Mouse (Mus musculus) lung, postnatal 25 days (tissue): Measurements from ENCODE around the gene Tmem150c.
A peak's percentile ranks its signal among the peaks of the same experiment; 100 is the strongest.

Experiments used
- DNase-seq: peaks from one replicate; pipeline ENCODE4 v3.0.0; 2022; ENCODE audit warnings: low spot score

Tmem150c gene

GRCm38 (mm10) chr5:100166591-100167491, 7.2 kb upstream of the Tmem150c start:
- peak; percentile 34 for DNase-seq

GRCm38 (mm10) chr5:100163368-100163767, 3.8 kb upstream of the Tmem150c start:
- DNase-seq = no peak

DNA sequence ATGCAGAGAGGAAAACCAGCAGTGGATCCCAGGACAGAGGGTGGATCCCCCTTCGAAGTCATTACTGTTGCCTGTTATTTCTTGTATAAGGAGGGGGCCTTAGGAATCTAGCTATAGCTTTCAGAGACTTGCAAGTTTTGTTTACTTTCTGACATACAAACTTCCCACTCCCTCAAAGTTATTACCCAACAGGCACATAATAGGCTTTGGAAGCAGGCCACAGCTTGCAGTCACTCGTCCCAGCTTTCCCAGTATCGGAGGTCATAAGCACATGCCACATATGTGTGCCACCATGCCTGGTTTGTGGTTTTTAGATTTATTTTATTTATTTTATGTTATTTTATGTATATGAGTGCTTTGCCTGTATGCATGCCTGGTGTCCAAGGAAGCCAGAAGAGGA, 3.2 kb upstream of the Tmem150c start:
- DNase-seq = no peak

DNA sequence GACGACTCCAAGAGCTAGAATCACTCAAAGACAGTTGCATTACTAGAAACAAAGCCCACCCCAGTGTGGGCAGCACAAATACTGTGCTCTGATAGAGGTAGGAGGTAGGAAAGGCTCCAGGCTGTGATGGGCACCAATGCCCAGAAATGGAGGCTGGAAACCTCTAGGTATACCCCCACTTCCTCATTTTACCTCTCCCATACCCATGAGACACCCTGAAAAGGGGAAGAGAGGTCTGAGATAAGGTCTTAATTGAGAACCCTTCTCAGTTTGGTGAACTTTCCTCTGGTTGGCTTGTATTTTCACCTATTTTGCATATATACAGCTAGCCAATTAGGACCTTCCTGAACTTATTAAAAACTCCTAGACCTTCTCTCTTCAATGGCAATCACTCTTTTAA, 2.4 kb upstream of the Tmem150c start:
- no peak for DNase-seq

DNA sequence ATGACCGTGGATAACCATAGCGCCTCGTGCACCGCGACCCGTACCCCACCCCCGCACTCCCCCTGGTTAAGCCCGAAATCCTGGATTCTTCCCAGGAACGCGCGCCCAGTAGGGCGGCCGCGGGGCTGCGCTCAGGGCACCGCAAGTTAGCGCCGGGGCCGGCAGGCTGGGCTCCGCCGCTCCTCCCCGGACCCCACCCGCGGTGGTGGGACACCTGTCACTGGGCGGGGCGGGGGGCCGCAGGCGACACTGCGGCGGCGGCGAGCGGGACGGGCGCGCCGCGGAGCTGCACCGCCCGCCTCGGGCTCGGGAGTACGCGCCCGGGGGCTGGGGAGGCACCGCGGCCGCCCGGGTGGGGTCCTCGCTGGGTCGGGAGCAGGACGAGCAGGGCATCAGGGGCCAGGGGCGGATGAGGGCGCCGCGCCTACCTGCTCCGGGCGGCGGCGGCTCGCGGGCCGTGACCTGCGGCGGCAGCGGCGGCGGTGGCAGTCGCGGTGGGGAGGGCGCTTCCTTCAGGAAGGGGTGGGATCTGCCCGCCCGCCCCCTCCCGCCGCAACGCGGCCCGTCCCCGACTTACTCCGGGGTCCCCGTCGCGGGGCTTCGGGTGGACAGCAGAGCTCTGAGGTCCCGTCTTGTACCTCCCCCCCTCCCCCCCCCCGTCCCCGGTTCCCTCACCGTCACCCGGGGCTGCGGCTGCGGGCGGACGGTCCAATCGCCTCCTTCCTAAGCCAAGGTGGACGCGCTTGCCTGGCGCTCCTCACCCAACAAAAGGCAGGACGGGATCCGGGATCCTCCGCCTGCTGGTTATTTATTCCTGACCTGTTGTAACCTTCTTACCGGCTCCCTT, 594 bp downstream of the Tmem150c start:
- DNase-seq = peak; percentile 5

DNA sequence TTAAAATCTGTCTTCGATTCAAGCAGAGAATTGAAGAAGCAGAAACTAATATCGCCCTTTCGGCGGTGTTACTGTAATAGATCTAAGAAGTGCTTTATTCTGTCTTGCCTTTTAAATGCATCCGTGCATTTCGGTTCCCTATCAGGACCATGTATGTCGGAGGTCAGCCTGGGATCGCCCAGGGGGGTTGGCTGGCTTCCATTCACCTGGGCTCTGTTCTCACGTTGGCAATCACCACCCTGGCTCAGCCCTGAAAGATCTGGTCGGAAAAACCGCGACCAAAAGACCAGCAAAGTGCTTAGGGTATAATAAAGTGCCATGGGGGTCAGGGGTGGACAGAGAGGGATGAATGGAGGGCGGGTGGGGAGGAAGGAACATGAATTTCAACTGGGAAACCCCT, 1.3 kb downstream of the Tmem150c start:
- no peak for DNase-seq

- DNase-seq = no peak
Observed at GRCm38 (mm10) chr5:100155646-100156045, 4.0 kb downstream of the Tmem150c start.

DNA sequence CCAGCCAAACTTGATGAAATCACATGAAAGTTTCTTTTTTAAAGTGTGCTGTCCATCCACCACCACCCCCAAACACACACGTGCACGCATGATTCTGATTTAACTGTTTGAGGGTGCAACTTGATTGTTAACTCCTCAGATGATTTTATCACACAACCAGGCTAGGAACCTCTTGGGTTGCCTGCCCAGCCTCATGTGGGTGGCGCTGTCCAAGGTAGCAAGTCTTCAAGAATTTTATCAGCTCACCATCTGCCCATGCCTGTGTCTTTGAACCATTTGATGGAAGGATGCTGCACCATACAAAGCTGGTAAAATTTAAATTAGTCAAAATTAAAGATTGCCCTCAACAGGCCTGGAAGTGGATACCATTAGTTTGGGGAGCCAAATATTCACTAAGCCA, 9.6 kb downstream of the Tmem150c start:
- DNase-seq = no peak

- DNase-seq = no peak
Observed at GRCm38 (mm10) chr5:100144836-100145235, 14.8 kb downstream of the Tmem150c start.

GRCm38 (mm10) chr5:100127283-100127682, 32.3 kb downstream of the Tmem150c start:
- peak; percentile 34 for DNase-seq

- DNase-seq = no peak
Observed at GRCm38 (mm10) chr5:100125409-100126123, 34.0 kb downstream of the Tmem150c start.

GRCm38 (mm10) chr5:100124530-100124929, 35.1 kb downstream of the Tmem150c start:
- no peak for DNase-seq

DNA sequence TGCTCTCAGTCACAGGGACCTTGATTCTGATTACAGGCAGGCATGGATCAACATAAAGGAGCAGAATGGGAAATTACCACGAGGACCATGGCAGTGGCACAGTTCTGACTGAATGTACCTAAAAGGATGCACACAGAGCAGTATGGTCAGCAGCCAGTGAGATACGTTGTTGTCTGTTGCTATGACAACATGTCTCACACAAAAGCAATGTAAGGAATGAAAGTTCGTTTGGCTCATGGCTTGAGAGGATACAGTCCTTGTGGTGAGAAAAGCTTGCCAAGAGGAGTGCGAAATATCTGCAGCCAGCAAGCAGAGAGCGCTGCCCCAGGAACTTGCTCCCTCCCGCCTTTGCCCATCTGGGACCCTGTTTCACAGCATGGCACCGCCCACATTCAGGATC, 36.3 kb downstream of the Tmem150c start:
- no peak for DNase-seq

DNA sequence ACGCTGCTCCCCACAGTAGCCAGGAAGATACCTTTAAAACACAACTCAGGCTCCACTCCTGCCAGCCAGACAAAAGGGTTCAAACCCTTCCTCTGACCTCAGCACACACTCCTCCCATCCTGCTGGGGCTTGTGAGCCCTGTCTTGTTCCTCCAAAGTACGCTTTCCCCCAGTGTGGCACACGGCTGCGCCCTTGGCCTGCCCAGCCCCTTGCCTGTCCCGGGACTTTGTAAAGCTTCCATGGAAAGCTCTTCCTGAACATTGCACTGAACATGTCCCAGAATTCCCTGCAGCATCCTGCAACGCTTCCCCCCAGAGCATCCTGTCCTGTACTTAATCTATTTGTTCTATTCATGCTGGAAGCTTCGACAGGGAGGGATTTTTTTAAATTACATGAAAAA, 38.4 kb downstream of the Tmem150c start:
- DNase-seq = no peak

- no peak for DNase-seq
Observed at GRCm38 (mm10) chr5:100120711-100121141, 38.9 kb downstream of the Tmem150c start.

- DNase-seq = no peak
Observed at GRCm38 (mm10) chr5:100119331-100119730, 40.3 kb downstream of the Tmem150c start.

GRCm38 (mm10) chr5:100113403-100113802, 46.2 kb downstream of the Tmem150c start:
- DNase-seq = no peak

GRCm38 (mm10) chr5:100110581-100110980, 49.0 kb downstream of the Tmem150c start:
- no peak for DNase-seq

DNA sequence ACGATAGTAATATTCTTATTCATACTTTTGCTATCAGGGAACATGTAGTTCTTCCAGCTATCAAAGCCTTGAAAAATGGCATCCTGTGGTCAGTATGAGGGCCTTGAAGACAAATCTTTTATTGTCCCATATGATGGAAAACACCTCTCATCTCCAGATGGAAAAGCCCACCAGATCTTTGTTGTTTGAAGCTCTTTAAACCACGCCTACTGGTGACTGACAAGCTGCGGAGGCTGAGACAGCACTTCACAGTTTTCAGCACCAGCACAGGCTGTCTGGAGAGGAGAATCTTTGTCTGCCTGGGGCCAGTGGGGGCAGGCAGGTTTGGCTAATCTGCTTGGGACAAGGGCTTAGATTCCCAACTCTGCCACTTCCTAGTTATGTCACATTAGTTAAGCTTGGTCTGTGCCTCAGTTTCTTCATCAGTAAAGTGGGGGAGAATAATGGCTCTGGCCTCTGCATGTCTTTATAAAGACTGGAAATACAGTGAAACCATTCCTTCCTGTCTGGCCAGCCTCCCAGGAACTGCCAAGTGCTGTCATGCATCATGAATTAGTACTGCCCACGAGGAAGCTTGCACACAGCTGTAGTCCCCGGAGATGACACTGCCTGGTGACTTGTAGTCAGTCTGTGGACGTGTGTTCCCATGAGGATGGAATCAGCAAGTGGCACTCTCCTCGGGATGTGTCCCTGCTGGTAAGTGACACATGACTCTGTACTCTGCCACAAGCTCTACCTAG, 49.9 kb downstream of the Tmem150c start:
- DNase-seq = peak; percentile 13

DNA sequence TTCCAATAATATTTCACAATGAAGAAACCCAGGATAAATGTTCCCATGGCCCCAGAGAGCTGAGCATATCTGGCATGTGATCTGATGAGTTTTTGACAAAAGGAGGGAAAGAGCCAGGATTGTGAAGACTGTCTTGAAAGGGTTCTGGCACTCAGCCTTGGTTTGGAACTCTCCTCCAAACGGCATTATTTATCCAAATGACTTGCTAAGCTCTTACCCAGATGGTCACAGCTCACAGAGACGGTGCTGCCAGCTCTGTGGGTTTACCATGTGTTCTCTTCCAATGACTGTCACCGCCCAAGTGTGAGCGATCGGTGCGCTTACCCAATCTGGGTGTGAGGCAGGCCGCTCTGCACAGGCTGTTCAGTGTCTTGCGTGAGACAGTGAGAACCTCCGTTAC, 50.7 kb downstream of the Tmem150c start:
- peak; percentile 45 for DNase-seq

GRCm38 (mm10) chr5:100102395-100102794, 57.2 kb downstream of the Tmem150c start:
- no peak for DNase-seq

DNA sequence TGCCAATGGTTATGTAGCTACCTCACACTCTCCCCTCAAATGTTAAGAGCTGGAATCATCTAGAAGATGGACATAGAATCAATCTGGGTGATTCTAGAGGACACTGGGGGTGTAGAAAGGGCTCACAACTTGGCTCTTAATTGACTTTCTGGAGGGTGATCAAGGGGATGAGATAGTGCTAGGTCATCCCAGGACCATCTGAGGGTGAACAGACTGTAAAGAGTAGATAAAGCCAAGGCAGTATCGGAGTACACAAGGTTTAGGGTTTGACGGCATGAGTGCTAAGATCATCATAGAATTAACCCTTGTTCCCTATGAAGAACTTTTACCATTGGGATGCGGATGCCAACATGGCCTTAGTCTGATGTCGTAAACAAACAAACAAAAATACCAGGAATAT, 61.6 kb downstream of the Tmem150c start:
- DNase-seq = no peak
